Mouse (Mus musculus): ENCODE measurements around the gene Rbp7.

The Rbp7 gene

DNA sequence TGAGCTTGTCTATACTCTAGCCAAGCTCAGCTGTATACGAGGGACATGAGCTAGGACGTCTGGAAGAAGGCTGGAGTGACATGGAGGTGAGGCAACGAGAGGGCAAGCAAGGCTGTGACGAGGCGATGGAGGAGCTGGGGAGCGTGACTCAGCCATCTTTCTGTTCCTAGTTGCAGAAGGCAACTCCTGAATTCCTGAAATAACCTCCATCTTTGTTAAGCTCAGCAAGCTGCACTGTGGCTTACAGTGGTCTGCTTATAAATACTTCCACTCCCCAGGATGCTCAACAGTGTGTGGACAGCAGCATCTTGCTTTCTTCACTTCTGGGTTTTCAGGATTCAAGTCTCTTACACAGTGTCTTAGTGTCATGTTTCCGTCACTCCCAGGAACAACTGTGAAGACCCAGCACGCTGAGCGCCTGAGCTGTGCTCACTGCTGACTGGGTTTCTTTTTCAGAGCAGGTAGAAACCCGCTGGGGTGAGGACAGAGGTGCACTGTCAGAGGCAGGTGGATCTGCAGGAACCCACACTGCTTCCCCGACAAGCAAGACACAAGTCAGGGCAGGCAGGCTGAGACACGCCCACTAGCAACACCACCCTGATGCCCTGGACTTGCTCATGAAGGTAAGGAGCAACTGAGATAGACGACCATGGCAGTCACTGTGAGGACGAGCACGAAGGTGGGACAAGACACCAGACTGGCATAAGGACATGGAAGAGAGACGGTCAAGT lies 48.9 kb downstream of the Rbp7 start:
- DNase-seq (ENCODE audit: low spot score), result no peak

DNA sequence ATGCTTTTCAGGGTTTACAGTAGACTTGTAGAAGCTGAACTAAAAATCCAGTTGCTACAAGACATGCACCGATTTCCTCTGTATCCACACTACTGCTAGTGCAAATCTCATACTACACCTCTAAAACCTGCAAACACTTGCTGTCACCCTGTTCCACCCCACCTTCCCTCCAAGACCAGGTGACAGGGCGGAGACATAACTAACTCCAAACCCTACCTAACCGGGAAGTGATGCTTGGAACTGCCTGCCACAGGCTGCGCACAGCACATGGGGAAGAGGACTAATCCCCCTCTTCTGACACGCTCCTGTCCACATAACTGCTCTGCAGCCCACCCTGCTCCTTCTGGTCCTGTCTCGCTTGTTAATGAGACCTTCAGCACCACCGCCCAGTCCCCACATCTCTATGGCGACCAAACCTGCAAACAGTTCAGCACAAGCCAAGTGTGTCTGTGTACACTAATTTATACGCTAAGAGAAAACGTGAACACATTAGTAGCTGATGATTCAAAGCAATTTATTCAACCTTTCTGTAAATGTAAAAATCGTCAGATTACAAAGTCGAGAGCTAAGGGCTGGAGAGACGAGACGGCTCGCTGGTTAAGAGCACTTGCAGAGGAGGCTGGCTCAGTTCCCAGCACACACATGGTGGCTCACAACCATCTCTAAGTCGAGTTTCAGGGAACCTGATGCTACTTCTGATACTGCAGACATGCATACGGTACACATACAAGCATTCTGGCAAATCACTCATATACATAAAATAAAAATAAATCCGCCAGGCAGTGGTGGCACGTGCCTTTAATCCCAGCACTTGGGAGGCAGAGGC lies 49.9 kb downstream of the Rbp7 start:
- no peak for DNase-seq (ENCODE audit: low spot score)

DNA sequence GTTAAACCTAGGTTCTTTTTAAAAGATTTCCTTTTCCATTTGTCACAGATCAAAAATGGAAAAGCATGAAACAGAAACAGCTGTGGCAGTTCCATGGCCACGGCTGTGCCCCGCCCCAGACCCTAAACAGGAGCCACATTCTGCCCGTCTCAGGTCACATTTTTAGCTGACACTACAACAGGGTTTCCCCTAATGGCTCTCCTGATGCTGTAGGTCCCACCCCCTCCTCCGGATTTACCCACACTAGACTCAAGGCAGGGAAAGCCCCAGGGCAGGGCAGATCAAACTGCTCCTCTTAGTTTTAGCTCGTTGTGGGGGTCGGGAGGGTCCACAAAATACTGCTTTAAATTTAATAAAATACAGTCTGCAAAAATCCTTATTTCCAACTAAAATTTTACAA lies 51.7 kb downstream of the Rbp7 start:
- no peak for DNase-seq (ENCODE audit: low spot score)

DNA sequence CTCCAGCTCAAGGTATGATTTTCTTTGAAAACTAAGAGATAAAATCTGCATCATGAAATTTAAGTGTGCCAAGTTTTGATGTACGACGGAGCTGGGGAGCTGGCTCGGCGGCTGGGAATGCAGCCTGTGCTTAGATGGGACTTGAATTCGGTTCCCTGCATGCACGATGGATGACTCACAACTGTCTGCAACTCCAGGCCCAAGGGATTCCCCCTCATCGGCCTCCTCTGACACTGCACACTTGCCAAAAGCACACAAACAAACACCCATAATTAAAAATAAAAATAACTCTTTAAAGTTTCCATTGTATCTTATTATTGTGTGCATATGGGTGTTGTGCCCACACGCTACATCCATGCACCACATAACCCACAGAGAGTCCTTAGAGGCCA lies 53.2 kb downstream of the Rbp7 start:
- DNase-seq (ENCODE audit: low spot score), result no peak

DNA sequence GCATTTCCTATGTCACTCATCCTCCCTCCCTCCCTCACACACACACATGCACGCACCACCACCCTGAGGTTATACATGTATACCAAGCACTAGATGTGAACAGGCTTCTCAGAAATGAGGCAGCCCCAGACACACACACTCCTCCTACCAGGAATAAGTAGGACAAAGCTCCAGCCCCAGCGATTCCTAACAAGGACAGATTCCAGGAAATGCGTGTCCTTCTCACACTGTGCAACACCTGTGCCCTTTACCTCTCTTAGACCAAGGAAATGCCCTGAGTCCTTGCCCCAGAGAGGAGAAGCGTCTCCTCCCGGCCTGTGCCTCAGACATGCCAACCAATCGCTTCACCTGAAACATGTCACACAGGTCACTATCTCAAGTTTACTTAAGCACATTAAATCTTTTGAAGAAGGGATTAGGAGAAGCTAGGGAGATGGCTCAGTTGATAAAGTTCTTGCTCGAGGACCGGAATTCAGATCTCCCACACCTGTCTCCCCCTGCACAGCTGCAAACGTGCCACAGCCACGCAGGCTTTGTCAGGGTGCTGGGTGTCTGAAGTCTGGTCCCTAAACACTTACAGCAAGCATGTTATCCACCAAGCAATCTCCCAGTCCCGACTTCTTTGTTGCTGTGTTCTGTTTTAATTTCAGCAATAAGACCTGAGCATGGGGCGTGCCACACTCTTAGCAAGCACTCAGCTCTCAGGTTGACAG lies 53.7 kb downstream of the Rbp7 start:
- no peak for DNase-seq (ENCODE audit: low spot score)

Measured in retina, embryonic 14.5 days (tissue).